Mouse (Mus musculus) liver, embryonic 11.5 days (tissue): ENCODE measurements at regions not wholly inside any gene's neighbourhood (a gene's known extent, or its start where the extent isn't known, plus 50 kb on each side); places are given as distances from the start of the nearest gene placed in this dataset.

ENCODE experiments used
- ATAC-seq: fragments of 200-750 bp; cut with Nextera tagmentation; replicated peaks from 2 replicates; pipeline ENCODE4 v1.8.0; 2017; ENCODE audit warnings: moderate number of reproducible peaks, mild to moderate bottlenecking, moderate TSS enrichment, moderate library complexity; ENCODE audit not compliant: low FRiP score
- DNase-seq: peaks from one replicate; pipeline ENCODE4 v3.0.0-alpha.2; 2017; ENCODE audit warnings: low spot score
- H3K27ac ChIP-seq: fragments of 300-500 bp; sonication (generic); 2 replicates; pipeline ENCODE4 v1.5.1; 2014; ENCODE audit warnings: mild to moderate bottlenecking, low read depth, low read length, control low read depth
- H3K27me3 ChIP-seq: fragments of 300-500 bp; sonication (generic); replicated peaks from 2 replicates; pipeline ENCODE4 v1.6.1; 2014; ENCODE audit warnings: low read length, mixed read lengths; ENCODE audit not compliant: control insufficient read depth, insufficient read depth
- H3K36me3 ChIP-seq: fragments of 300-500 bp; sonication (generic); 2 replicates; pipeline ENCODE4 v1.6.1; 2014; ENCODE audit warnings: mild to moderate bottlenecking, low read length, moderate library complexity, mixed read lengths; ENCODE audit not compliant: control insufficient read depth, insufficient read depth
- H3K4me1 ChIP-seq: fragments of 300-500 bp; sonication (generic); replicated peaks from 2 replicates; pipeline ENCODE4 v1.6.1; 2014; ENCODE audit warnings: low read length, mixed read lengths; ENCODE audit not compliant: control insufficient read depth, insufficient read depth
- H3K4me2 ChIP-seq: fragments of 300-500 bp; sonication (generic); 2 replicates; pipeline ENCODE4 v1.6.1; 2014; ENCODE audit warnings: mild to moderate bottlenecking, control low read depth, moderate library complexity
- H3K4me3 ChIP-seq: fragments of 300-500 bp; sonication (generic); 2 replicates; pipeline ENCODE4 v1.5.1; 2014; ENCODE audit warnings: low read depth, low read length, control low read depth
- H3K9ac ChIP-seq: fragments of 300-500 bp; sonication (generic); 2 replicates; pipeline ENCODE4 v1.6.1; 2014; ENCODE audit warnings: low read depth, low read length, control low read depth
- H3K9me3 ChIP-seq: fragments of 300-500 bp; sonication (generic); 2 replicates; pipeline ENCODE4 v1.6.1; 2016; ENCODE audit warnings: low read length, inconsistent platforms, mixed read lengths; ENCODE audit not compliant: control insufficient read depth
- WGBS: fragments of 180-500 bp; shearing (Covaris S2); extraction: QIAGEN DNeasy Blood & Tissue Kit; methylation state at CpG from one replicate; pipeline ENCODE4 v1.1.7; 2014; 5-methylcytosine and 5-hydroxymethylcytosine counted together

DNA sequence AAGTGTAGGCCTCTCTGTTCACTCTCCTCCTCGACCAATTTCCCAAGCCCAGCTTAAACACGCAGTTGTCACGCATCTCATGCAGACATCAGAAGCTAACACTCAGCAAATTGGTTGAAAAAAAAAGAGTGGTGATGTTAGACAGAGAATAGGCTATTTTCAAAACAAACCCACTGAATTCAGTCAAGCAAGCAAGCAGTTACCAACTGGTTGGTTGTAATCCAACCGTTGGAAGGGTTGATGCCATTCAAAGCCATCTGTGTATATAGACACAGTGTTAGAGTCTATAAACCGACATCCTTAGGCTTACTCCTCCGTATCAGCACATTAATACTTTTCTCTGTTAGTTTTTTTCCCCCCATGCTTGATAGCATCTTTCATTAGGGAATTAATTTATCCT is 307.6 kb upstream of the Auts2 start:
- H3K36me3 ChIP-seq, result no peaks in the 10 kb centered on the region
- no peak overlapping the region for H3K27ac ChIP-seq

DNA sequence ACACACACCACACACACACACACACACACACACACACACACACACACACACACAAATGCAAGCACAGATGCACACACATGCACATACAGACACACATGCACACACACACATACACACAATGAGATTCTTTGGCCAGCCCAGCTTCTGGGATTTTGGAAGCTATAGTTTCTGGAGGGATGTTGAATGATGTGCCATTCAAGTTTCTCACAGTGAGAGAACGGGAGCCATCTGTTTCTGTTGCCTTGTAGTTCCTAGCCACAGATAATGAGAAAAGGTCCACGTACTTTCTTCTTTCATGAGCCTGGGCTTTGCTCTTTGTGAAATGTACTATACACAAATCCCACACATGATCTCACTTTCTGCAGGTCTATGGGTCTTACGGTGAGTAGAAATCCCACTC is 304.9 kb upstream of the Auts2 start:
- Histone ChIP-seq H3K4me3 (no peak overlapping the region), H3K9me3 (no peaks in the 10 kb centered on the region), H3K36me3 (no peaks in the 10 kb centered on the region), H3K9ac (no peak overlapping the region), H3K4me2 (no peak overlapping the region), H3K27ac (no peak overlapping the region), H3K4me1 (no peaks in the 10 kb centered on the region), H3K27me3 (no peaks in the 10 kb centered on the region)
- no peak for DNase-seq
- 80% methylated on average over 3 of the region's 3 CpGs for WGBS
- no peak for ATAC-seq

More for the DNA sequence above, 307.6 kb upstream of the Auts2 start:
- DNase-seq, result no peak
- WGBS, result 84% methylated on average over 6 of the region's 6 CpGs
- no peak for ATAC-seq
- Histone ChIP-seq H3K4me2 (no peak overlapping the region), H3K9ac (no peak overlapping the region), H3K4me1 (no peaks in the 10 kb centered on the region), H3K9me3 (no peaks in the 10 kb centered on the region), H3K4me3 (no peak overlapping the region), H3K27me3 (no peaks in the 10 kb centered on the region)

DNA sequence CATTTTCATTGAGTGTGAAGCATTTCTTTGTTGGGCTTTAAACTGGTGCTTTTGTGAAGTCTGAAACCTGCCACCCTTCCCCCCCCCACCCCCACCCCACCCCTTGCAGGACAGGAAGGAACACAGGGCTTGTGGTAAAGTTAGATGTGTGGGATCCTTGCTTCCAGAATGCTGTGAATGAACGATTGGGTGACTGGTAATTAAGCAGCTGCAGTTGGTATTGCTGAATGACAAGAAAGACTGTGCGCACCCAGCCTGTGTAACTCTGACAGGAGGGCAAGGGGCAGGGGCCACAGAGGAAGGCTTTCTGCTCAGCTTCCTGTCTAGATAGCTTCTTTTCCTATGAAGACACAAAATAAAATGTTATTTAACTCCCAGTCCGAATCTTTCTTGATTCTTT is 300.1 kb upstream of the Auts2 start:
- whole genome bisulfite sequencing, result 37% methylated on average over 3 of the region's 3 CpGs
- no peaks in the 10 kb centered on the region for H3K27me3 ChIP-seq
- DNase-seq (no peak), ATAC-seq (no peak)
- H3K4me3 ChIP-seq, result no peak overlapping the region
- no peaks in the 10 kb centered on the region for H3K4me1 ChIP-seq
- no peak overlapping the region for H3K4me2 ChIP-seq
- H3K27ac ChIP-seq, result no peak overlapping the region
- no peaks in the 10 kb centered on the region for H3K9me3 ChIP-seq
- no peak overlapping the region for H3K9ac ChIP-seq
- H3K36me3 ChIP-seq, result no peaks in the 10 kb centered on the region

DNA sequence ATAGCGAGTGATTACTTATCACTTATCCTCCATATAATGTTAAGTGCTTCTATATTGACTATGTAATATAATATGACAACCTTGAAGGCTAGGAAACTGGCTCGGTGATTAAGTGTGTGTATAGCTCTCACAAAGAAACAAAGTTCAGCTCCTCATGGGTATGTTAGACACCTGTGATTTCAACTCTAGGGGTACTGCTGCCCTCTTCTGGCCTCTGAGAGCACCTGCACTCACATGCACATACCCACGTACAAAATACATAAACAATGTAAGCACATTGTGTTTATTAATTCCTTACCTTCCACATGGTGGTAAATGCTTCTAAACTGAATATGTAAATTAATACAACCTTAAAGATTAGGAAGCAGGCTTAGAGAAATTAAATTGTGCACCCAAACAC is 298.6 kb upstream of the Auts2 start:
- 85% methylated on average over 3 of the region's 3 CpGs for WGBS
- Histone ChIP-seq H3K9ac (no peak overlapping the region), H3K27me3 (no peaks in the 10 kb centered on the region), H3K36me3 (no peaks in the 10 kb centered on the region), H3K4me1 (no peaks in the 10 kb centered on the region), H3K9me3 (no peaks in the 10 kb centered on the region), H3K4me3 (no peak overlapping the region), H3K4me2 (no peak overlapping the region), H3K27ac (no peak overlapping the region)
- DNase-seq (no peak), ATAC-seq (no peak)

DNA sequence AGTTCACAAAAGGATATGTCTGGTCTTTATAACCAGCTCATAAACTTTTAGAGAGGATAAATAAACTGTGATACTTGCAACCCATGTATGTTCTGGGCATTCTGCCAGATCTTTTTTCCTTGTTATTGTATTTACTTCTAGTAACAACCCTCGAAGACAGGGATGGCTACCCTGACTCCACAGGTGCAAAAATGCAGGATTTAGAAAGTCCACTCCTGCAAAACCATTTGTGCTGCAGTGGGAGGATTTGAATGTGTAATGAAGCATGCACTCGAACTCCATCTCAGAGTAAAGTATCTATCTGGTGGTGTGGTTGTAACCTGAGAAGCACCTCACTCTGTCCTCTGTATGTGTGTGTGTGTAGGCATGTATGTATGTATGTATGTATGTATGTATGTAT is 294.3 kb upstream of the Auts2 start:
- H3K4me2 ChIP-seq, result no peak overlapping the region
- no peaks in the 10 kb centered on the region for H3K4me1 ChIP-seq
- H3K9ac ChIP-seq, result no peak overlapping the region
- no peak overlapping the region for H3K27ac ChIP-seq
- no peak overlapping the region for H3K4me3 ChIP-seq
- no peak for ATAC-seq
- no peak for DNase-seq
- H3K36me3 ChIP-seq, result no peaks in the 10 kb centered on the region
- H3K9me3 ChIP-seq, result no peaks in the 10 kb centered on the region
- 44% methylated on average over 2 of the region's 2 CpGs for WGBS
- H3K27me3 ChIP-seq, result no peaks in the 10 kb centered on the region

DNA sequence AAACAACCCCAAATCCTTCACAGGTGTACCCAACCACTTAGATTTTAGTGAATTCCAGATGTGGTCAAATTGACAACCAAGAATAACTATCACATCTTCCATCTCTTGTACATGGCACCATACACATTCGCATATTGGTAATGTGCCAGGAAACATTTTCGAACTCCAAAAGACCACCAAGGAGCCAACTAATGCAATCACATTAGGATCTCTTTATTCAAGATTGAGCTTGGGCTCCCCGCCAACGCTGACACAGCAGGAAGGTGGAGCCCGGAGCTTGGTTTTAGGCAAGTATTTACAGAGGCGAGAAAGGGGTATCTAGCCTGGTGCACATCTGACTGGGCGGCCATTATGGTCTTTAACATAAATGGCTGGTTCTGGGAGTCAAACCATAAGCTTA is 285.8 kb upstream of the Auts2 start:
- Histone ChIP-seq H3K9me3 (no peaks in the 10 kb centered on the region), H3K27me3 (no peaks in the 10 kb centered on the region), H3K4me3 (no peak overlapping the region), H3K4me2 (no peak overlapping the region), H3K27ac (no peak overlapping the region), H3K9ac (no peak overlapping the region), H3K4me1 (no peaks in the 10 kb centered on the region), H3K36me3 (no peaks in the 10 kb centered on the region)
- 81% methylated on average over 7 of the region's 7 CpGs for WGBS
- DNase-seq (no peak), ATAC-seq (no peak)

DNA sequence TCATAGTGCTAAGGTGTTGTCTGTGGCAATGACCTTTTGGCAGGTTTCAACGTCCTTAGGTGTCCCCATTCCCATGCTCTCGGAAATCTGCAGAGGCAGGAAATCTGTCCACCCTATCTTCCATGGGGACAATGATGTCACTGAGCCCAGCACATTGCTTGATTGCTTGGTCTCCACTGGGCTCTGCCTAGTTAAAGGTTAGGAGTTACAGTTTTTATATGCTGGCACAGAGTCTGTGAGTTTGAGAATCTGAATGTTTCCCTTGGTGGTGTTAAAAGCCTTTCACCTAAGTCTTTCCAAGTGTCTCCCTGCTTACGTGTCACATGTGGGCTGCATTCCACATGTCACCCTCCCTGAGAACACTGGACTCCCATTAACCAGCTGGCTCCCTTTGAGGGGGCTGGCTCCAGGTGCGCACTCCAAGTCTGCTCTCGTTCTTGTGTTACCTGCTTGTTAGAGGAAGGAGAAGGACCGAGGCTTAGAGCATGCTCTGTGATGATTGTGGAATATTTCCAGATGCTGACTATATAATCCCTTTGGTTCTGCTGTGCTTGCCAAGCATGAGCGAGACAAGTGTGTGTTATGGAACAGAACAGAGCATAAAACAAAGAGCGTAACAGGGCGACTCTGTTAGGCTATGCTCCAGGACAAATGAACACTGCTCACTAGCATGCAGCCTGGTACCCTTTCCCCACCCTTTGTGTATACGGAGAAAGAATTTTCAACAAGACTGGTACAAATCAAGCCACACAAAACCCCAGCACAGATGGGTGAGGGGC is 284.6 kb upstream of the Auts2 start:
- Histone ChIP-seq H3K9ac (no peak overlapping the region), H3K9me3 (no peaks in the 10 kb centered on the region), H3K4me3 (no peak overlapping the region), H3K27me3 (no peaks in the 10 kb centered on the region), H3K36me3 (no peaks in the 10 kb centered on the region), H3K4me2 (no peak overlapping the region), H3K4me1 (no peaks in the 10 kb centered on the region), H3K27ac (no peak overlapping the region)
- 80% methylated on average over 10 of the region's 10 CpGs for WGBS
- DNase-seq, result no peak
- no peak for ATAC-seq

DNA sequence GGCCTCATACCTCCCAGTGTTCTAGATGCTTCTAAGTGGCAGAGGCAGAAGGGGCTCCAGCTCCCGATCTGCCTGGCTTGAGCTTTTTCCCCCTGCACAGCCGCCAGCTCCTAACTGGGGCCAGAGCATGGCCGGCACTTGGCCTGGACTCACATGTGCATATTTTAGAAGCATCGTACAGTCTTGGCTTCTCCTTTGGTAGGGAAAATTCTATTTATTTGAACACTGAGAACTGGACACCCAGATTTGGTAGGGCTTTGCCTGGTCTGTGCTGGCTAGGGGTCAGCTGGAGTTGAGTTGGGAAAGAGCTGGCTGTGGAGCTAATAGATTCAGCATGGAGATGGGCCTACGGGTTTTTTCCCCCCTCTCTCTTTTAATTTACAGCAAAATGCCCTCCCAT is 282.9 kb upstream of the Auts2 start:
- Histone ChIP-seq H3K36me3 (no peaks in the 10 kb centered on the region), H3K4me1 (no peaks in the 10 kb centered on the region), H3K27me3 (no peaks in the 10 kb centered on the region), H3K4me2 (no peak overlapping the region), H3K9me3 (no peaks in the 10 kb centered on the region), H3K4me3 (no peak overlapping the region), H3K9ac (no peak overlapping the region), H3K27ac (no peak overlapping the region)
- 86% methylated on average over 5 of the region's 5 CpGs for WGBS
- no peak for DNase-seq
- ATAC-seq, result no peak

DNA sequence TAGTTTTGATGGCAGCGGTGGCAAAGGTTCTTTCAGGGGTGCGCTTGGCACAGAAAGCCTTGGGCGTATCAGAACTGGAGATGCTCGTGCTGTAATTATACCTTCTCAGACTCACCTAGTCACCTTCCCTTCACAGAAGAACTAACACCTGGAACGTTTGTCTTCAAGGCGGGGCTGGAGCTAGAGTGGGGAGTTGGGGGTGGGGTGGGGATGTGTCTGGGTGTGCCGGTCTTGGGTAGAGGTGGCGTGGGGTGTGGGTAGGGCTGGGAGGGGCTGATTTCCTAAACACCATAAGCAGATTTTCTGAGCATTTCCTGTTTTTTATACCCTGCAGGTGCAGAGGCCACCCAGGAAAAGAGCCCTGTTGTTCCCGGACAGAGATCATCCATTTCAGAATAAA is 274.5 kb upstream of the Auts2 start:
- Histone ChIP-seq H3K4me1 (no peaks in the 10 kb centered on the region), H3K27ac (no peak overlapping the region), H3K4me2 (no peak overlapping the region), H3K9me3 (no peaks in the 10 kb centered on the region), H3K27me3 (no peaks in the 10 kb centered on the region), H3K36me3 (no peaks in the 10 kb centered on the region), H3K9ac (no peak overlapping the region), H3K4me3 (no peak overlapping the region)
- 80% methylated on average over 9 of the region's 9 CpGs for WGBS
- DNase-seq (no peak), ATAC-seq (no peak)
